Mouse (Mus musculus) E14TG2a.4 (cell line): ENCODE measurements around the gene Eef1akmt2.

Experiments
- H3K27me3 ChIP-seq: 2 replicates; pipeline ENCODE4 v1.6.1; 2014; ENCODE audit warnings: low read length, control low read depth; ENCODE audit not compliant: insufficient read depth
- H3K36me3 ChIP-seq: 2 replicates; pipeline ENCODE4 v1.6.1; 2014; ENCODE audit warnings: low read length, control low read depth; ENCODE audit not compliant: insufficient read depth
- H3K4me1 ChIP-seq: replicated peaks from 2 replicates; pipeline ENCODE4 v1.6.1; 2014; ENCODE audit warnings: low read depth, low read length, control low read depth
- H3K4me3 ChIP-seq: replicated peaks from 2 replicates; pipeline ENCODE4 v1.5.1; 2014; ENCODE audit warnings: mild to moderate bottlenecking, low read length
- H3K9me3 ChIP-seq: 2 replicates; pipeline ENCODE4 v1.6.1; 2014; ENCODE audit warnings: low read length, control low read depth
- CTCF ChIP-seq: conservative IDR thresholded peaks from 2 replicates; pipeline ENCODE4 v1.5.1; 2014; ENCODE audit warnings: low read length
- NANOG ChIP-seq: IDR thresholded peaks from 2 replicates; pipeline ENCODE4 v1.6.1; 2014; ENCODE audit warnings: borderline replicate concordance, low read length, mixed read lengths
- POU5F1 ChIP-seq: IDR thresholded peaks from 2 replicates; pipeline ENCODE4 v1.6.1; 2014; ENCODE audit warnings: low read length, borderline replicate concordance

The Eef1akmt2 gene

GRCm38 (mm10) chr7:132882343-132882742 lies 29.9 kb upstream of the Eef1akmt2 start:
- no peak for TF ChIP-seq NANOG
- TF ChIP-seq POU5F1: no peak
- peak; percentile 43 for TF ChIP-seq CTCF
- Histone ChIP-seq H3K36me3 (peaks cover 80% of the 10 kb centered on the region), H3K4me3 (no peak overlapping the region), H3K27me3 (no peaks in the 10 kb centered on the region), H3K9me3 (no peaks in the 10 kb centered on the region), H3K4me1 (no peaks in the 10 kb centered on the region)

- TF ChIP-seq CTCF: no peak
- TF ChIP-seq POU5F1: no peak
- TF ChIP-seq NANOG: no peak
- Histone ChIP-seq H3K4me3 (no peak overlapping the region), H3K27me3 (no peaks in the 10 kb centered on the region)
These were observed 27.8 kb upstream of the Eef1akmt2 start for GRCm38 (mm10) chr7:132880276-132880675.

GRCm38 (mm10) chr7:132875391-132876086 lies 23.1 kb upstream of the Eef1akmt2 start:
- H3K9me3 ChIP-seq: no peaks in the 10 kb centered on the region
- TF ChIP-seq CTCF (no peak), POU5F1 (no peak), NANOG (no peak)
- H3K27me3 ChIP-seq: no peaks in the 10 kb centered on the region
- H3K36me3 ChIP-seq: peaks cover 93% of the 10 kb centered on the region
- no peaks in the 10 kb centered on the region for H3K4me1 ChIP-seq
- H3K4me3 ChIP-seq: no peak overlapping the region

More at GRCm38 (mm10) chr7:132880276-132880675, 27.8 kb upstream of the Eef1akmt2 start:
- peaks cover 96% of the 10 kb centered on the region for H3K36me3 ChIP-seq
- H3K4me1 ChIP-seq: no peaks in the 10 kb centered on the region
- no peaks in the 10 kb centered on the region for H3K9me3 ChIP-seq

- TF ChIP-seq CTCF (no peak), POU5F1 (no peak), NANOG (no peak)
- H3K36me3 ChIP-seq: peaks cover 92% of the 10 kb centered on the region
- no peaks in the 10 kb centered on the region for H3K27me3 ChIP-seq
- no peak overlapping the region for H3K4me3 ChIP-seq
- H3K4me1 ChIP-seq: no peaks in the 10 kb centered on the region
- no peaks in the 10 kb centered on the region for H3K9me3 ChIP-seq
These were observed 20.6 kb upstream of the Eef1akmt2 start for GRCm38 (mm10) chr7:132873043-132873442.

GRCm38 (mm10) chr7:132866316-132866715 lies 13.8 kb upstream of the Eef1akmt2 start:
- H3K4me3 ChIP-seq: no peak overlapping the region
- no peaks in the 10 kb centered on the region for H3K27me3 ChIP-seq
- 0 out of 2 replicates have a peak, but pooled peaks cover 3% of the 10 kb centered on the region for H3K9me3 ChIP-seq
- H3K36me3 ChIP-seq: peaks cover 64% of the 10 kb centered on the region
- 0 out of 2 replicates have a peak, but pooled peaks cover 2% of the 10 kb centered on the region for H3K4me1 ChIP-seq
- TF ChIP-seq POU5F1 (no peak), NANOG (no peak), CTCF (no peak)

DNA sequence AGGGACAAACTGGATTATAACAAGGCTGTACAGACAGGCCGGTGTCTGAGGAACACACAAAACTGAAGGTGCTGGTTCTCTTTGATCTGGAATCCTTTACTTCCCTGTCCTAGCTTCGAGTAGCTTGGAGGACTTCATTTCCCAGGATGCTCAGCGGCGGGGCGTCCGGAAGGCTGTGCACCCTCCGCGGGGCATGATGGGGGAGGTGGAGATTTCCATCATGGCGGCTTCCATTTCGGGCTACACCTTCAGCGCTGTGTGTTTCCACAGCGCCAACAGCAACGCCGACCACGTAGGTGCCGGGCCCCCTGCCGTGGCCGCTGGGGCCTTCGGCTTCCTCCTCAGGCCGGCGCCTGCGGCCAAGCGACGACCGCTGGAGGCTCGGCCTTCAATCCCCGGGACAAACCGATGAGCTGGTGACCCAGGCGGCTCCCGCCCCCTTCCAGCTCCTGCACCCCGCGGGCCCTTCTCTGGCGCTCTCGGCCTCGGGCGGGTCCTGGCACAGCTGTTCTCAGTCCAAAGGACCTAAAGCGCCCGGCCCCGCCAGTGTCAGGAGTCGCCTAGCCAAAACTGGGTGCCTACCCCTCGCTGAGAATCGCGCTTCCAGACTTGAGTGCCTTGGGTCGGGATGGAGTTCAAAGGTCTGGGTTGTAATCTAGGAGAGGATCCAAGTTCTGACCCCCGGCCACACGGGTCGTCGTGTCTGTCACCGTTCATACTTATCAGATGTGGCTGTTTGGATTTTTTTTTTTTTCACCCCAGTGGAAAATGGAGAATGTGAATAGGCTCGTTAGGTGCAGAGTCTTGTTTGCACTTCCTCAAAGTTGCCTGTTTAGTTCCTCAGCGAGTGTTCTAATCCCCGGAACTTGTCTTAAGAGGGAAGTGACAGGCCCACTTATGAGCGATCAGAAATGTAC lies 6.8 kb upstream of the Eef1akmt2 start, which contains the start of gene Abraxas2:
Gene Abraxas2 (plus strand): TSS at position 184 of the 917 bp plus-strand sequence.
- Histone ChIP-seq H3K9me3 (0 out of 2 replicates have a peak, but pooled peaks cover 3% of the 10 kb centered on the region), H3K4me1 (peaks cover 17% of the 10 kb centered on the region), H3K27me3 (no peaks in the 10 kb centered on the region), H3K36me3 (0 out of 2 replicates have a peak, but pooled peaks cover 4% of the 10 kb centered on the region), H3K4me3 (peak within 1 kb of the TSS; percentile 95)
- TF ChIP-seq POU5F1: no peak
- no peak for TF ChIP-seq CTCF
- no peak for TF ChIP-seq NANOG

DNA sequence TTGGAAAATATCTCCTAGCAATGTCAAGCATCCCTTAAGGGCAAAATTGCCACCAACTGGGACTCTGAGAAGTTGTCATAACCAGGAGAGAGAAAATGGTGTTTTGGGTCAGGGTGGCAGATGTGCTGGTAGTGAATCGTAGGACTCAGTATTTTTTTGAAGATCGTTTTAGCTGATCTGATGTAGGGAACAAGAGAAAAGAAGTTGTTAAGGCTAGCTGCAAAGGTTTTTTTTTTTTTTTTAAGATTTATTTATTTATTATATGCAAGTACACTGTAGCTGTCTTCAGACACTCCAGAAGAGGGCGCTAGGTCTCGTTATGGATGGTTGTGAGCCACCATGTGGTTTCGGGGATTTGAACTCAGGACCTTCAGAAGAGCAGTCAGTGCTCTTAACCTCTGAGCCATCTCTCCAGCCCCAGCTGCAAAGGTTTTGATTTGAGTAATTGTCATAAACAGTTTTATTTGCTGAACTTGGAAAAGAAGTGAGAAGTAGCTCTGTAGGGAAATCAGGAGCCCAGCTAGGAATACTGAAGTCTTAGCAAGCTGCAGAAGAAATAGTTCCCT lies 5.7 kb upstream of the Eef1akmt2 start:
- Histone ChIP-seq H3K4me3 (no peak overlapping the region), H3K4me1 (peaks cover 17% of the 10 kb centered on the region), H3K36me3 (0 out of 2 replicates have a peak, but pooled peaks cover 4% of the 10 kb centered on the region), H3K27me3 (no peaks in the 10 kb centered on the region), H3K9me3 (0 out of 2 replicates have a peak, but pooled peaks cover 3% of the 10 kb centered on the region)
- TF ChIP-seq POU5F1: no peak
- TF ChIP-seq CTCF: 0 out of 2 replicates have a peak, but pooled peaks have one; percentile 10

DNA sequence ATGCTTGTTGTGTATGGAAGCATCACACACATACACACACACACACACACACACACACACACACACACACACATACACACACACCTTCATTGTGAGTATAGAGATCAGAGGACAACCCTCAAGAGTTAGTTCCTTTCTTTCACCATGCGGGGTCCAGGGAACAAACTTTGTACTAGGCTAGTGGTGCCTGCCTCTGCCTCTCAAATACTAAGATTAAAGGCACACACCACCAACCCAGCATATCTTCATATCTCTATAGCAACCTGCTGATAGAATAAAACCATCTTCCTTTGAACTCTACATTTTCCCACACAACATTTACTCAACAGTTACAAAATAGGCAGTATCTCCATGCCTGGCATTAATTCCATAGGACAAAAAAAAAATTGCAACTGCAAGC lies 3.6 kb upstream of the Eef1akmt2 start:
- no peaks in the 10 kb centered on the region for H3K27me3 ChIP-seq
- H3K4me1 ChIP-seq: peaks cover 26% of the 10 kb centered on the region
- H3K36me3 ChIP-seq: no peaks in the 10 kb centered on the region
- no peak for TF ChIP-seq NANOG
- TF ChIP-seq POU5F1: no peak
- TF ChIP-seq CTCF: no peak
- no peaks in the 10 kb centered on the region for H3K9me3 ChIP-seq
- no peak overlapping the region for H3K4me3 ChIP-seq
